Mouse (Mus musculus) limb, embryonic 15.5 days (tissue): Measurements from ENCODE around the gene Sephs1. TPM values are rescaled to one million over a fixed set of nuclear protein-coding genes. Genes with fewer than 3 reads are reported as not detected.

ENCODE experiments used
- ATAC-seq: fragments of 200-750 bp; cut with Nextera tagmentation; 2 replicates; pipeline ENCODE4 v1.8.0; 2017; ENCODE audit warnings: low read depth, moderate TSS enrichment; ENCODE audit not compliant: insufficient number of reproducible peaks, low FRiP score, low TSS enrichment
- H3K27ac ChIP-seq: fragments of 300-500 bp; sonication (generic); 2 replicates; pipeline ENCODE4 v1.5.1; 2015; ENCODE audit warnings: moderate library complexity, mild to moderate bottlenecking, inconsistent platforms
- H3K27me3 ChIP-seq: fragments of 300-500 bp; sonication (generic); 2 replicates; pipeline ENCODE4 v1.6.1; 2015; ENCODE audit warnings: inconsistent platforms
- H3K36me3 ChIP-seq: fragments of 300-500 bp; sonication (generic); 2 replicates; pipeline ENCODE4 v1.6.1; 2015; ENCODE audit warnings: inconsistent platforms
- H3K4me1 ChIP-seq: fragments of 300-500 bp; sonication (generic); 2 replicates; pipeline ENCODE4 v1.6.1; 2015; ENCODE audit warnings: inconsistent platforms
- H3K4me2 ChIP-seq: fragments of 300-500 bp; sonication (generic); 2 replicates; pipeline ENCODE4 v1.6.1; 2015; ENCODE audit warnings: mild to moderate bottlenecking, inconsistent platforms
- H3K4me3 ChIP-seq: fragments of 300-500 bp; sonication (generic); 2 replicates; pipeline ENCODE4 v1.5.1; 2015; ENCODE audit warnings: mild to moderate bottlenecking, inconsistent platforms
- H3K9ac ChIP-seq: fragments of 300-500 bp; sonication (generic); 2 replicates; pipeline ENCODE4 v1.6.1; 2015; ENCODE audit warnings: inconsistent platforms
- H3K9me3 ChIP-seq: fragments of 300-500 bp; sonication (generic); 2 replicates; pipeline ENCODE4 v1.6.1; 2016; ENCODE audit warnings: inconsistent platforms
- WGBS: fragments of 180-500 bp; shearing (Covaris S2); methylation state at CpG from one replicate; pipeline ENCODE4 v1.1.7; 2015; 5-methylcytosine and 5-hydroxymethylcytosine counted together
- polyA plus RNA-seq: library from polyadenylated mRNA; unstranded; fragments of >200 nt; fragmentation: Nextera tagmentation; extraction: Ambion mirVana; gene quantifications from 2 replicates; pipeline ENCODE4 v1.2.1, GENCODE M21; 2015

The Sephs1 gene
- polyA plus RNA-seq, 1 experiment from 2014 or later, result 66.9 TPM

- Histone ChIP-seq H3K4me2 (no peak overlapping the region), H3K27me3 (no peaks in the 10 kb centered on the region), H3K9ac (no peak overlapping the region), H3K4me1 (peaks cover 5% of the 10 kb centered on the region; the same call in 1 of the 2 replicates), H3K4me3 (no peak overlapping the region), H3K9me3 (no peaks in the 10 kb centered on the region), H3K36me3 (no peaks in the 10 kb centered on the region), H3K27ac (no peak overlapping the region)
- WGBS, result 62% methylated on average over 3 of the region's 3 CpGs
- ATAC-seq, result no peak
These were observed 5.2 kb upstream of the Sephs1 start for GRCm38 (mm10) chr2:4876131-4876530.

- ATAC-seq, result peak; percentile 37; the same call in 1 of the 2 replicates
- H3K36me3 ChIP-seq, result peaks cover 1% of the 10 kb centered on the region
- no peaks in the 10 kb centered on the region for H3K27me3 ChIP-seq
- H3K9ac ChIP-seq, result peak overlapping the region; percentile 97
- H3K4me1 ChIP-seq, result peaks cover 18% of the 10 kb centered on the region
- WGBS, result 2% methylated on average over 20 of the region's 20 CpGs
- peak overlapping the region; percentile 87 for H3K4me3 ChIP-seq
- no peaks in the 10 kb centered on the region for H3K9me3 ChIP-seq
- H3K4me2 ChIP-seq, result peak overlapping the region; percentile 75
- H3K27ac ChIP-seq, result peak overlapping the region; percentile 100
These were observed 521 bp upstream of the Sephs1 start for GRCm38 (mm10) chr2:4880737-4881349.

- Histone ChIP-seq H3K4me1 (peaks cover 18% of the 10 kb centered on the region), H3K27ac (peak overlapping the region; percentile 100), H3K36me3 (peaks cover 16% of the 10 kb centered on the region), H3K9ac (peak overlapping the region; percentile 97), H3K4me2 (peak overlapping the region; percentile 75), H3K9me3 (no peaks in the 10 kb centered on the region), H3K4me3 (peak overlapping the region; percentile 87), H3K27me3 (no peaks in the 10 kb centered on the region)
- WGBS, result under 1% methylated on average over 60 of the region's 63 CpGs
- peak; percentile 31; the same call in 1 of the 2 replicates for ATAC-seq
These were observed 956 bp downstream of the Sephs1 start for GRCm38 (mm10) chr2:4882249-4882791.

GRCm38 (mm10) chr2:4883009-4883704, 1.8 kb downstream of the Sephs1 start:
- 1% methylated on average over 18 of the region's 18 CpGs for WGBS

GRCm38 (mm10) chr2:4886896-4887295, 5.5 kb downstream of the Sephs1 start:
- H3K27me3 ChIP-seq, result no peaks in the 10 kb centered on the region
- H3K9ac ChIP-seq, result no peak overlapping the region
- H3K9me3 ChIP-seq, result no peaks in the 10 kb centered on the region
- H3K4me1 ChIP-seq, result peaks cover 12% of the 10 kb centered on the region; the same call in 1 of the 2 replicates
- 88% methylated on average over 6 of the region's 6 CpGs for WGBS
- H3K27ac ChIP-seq, result no peak overlapping the region
- H3K4me3 ChIP-seq, result no peak overlapping the region
- H3K4me2 ChIP-seq, result no peak overlapping the region
- no peak for ATAC-seq
- H3K36me3 ChIP-seq, result peaks cover 57% of the 10 kb centered on the region

More at GRCm38 (mm10) chr2:4883009-4883704, 1.8 kb downstream of the Sephs1 start:
- no peak for ATAC-seq
- Histone ChIP-seq H3K36me3 (peaks cover 24% of the 10 kb centered on the region), H3K9me3 (no peaks in the 10 kb centered on the region), H3K4me2 (peak overlapping the region; percentile 75), H3K9ac (peak overlapping the region; percentile 97; the same call in 1 of the 2 replicates), H3K27me3 (no peaks in the 10 kb centered on the region), H3K27ac (peak overlapping the region; percentile 100), H3K4me3 (peak overlapping the region; percentile 87), H3K4me1 (peaks cover 18% of the 10 kb centered on the region)

GRCm38 (mm10) chr2:4895598-4895997, 14.2 kb downstream of the Sephs1 start:
- no peak overlapping the region for H3K27ac ChIP-seq
- no peak overlapping the region for H3K4me3 ChIP-seq
- no peak overlapping the region for H3K4me2 ChIP-seq
- no peak for ATAC-seq
- WGBS, result 89% methylated on average over 2 of the region's 2 CpGs
- H3K36me3 ChIP-seq, result peaks cover 85% of the 10 kb centered on the region
- H3K9ac ChIP-seq, result no peak overlapping the region
- H3K4me1 ChIP-seq, result no peaks in the 10 kb centered on the region
- H3K27me3 ChIP-seq, result no peaks in the 10 kb centered on the region
- H3K9me3 ChIP-seq, result no peaks in the 10 kb centered on the region

GRCm38 (mm10) chr2:4896970-4897369, 15.6 kb downstream of the Sephs1 start:
- H3K9me3 ChIP-seq, result no peaks in the 10 kb centered on the region
- H3K9ac ChIP-seq, result no peak overlapping the region
- no peaks in the 10 kb centered on the region for H3K27me3 ChIP-seq
- no peak overlapping the region for H3K27ac ChIP-seq
- no peak for ATAC-seq
- no peak overlapping the region for H3K4me3 ChIP-seq
- 94% methylated on average over 4 of the region's 4 CpGs for WGBS
- H3K4me2 ChIP-seq, result no peak overlapping the region
- H3K4me1 ChIP-seq, result no peaks in the 10 kb centered on the region
- H3K36me3 ChIP-seq, result peaks cover 83% of the 10 kb centered on the region

- WGBS, result 94% methylated on average over 6 of the region's 6 CpGs
- no peak for ATAC-seq
- Histone ChIP-seq H3K4me3 (no peak overlapping the region), H3K9me3 (no peaks in the 10 kb centered on the region), H3K36me3 (peaks cover 72% of the 10 kb centered on the region), H3K9ac (no peak overlapping the region), H3K27ac (no peak overlapping the region), H3K4me2 (no peak overlapping the region), H3K4me1 (no peaks in the 10 kb centered on the region), H3K27me3 (no peaks in the 10 kb centered on the region)
These were observed 19.3 kb downstream of the Sephs1 start for GRCm38 (mm10) chr2:4900624-4901023.

GRCm38 (mm10) chr2:4902346-4902745, 21.0 kb downstream of the Sephs1 start:
- Histone ChIP-seq H3K27me3 (no peaks in the 10 kb centered on the region), H3K27ac (no peak overlapping the region), H3K36me3 (peaks cover 72% of the 10 kb centered on the region), H3K4me1 (no peaks in the 10 kb centered on the region), H3K4me3 (no peak overlapping the region), H3K9me3 (no peaks in the 10 kb centered on the region), H3K4me2 (no peak overlapping the region), H3K9ac (no peak overlapping the region)
- ATAC-seq, result no peak
- 90% methylated on average over 5 of the region's 5 CpGs for WGBS

GRCm38 (mm10) chr2:4907120-4907519, 25.8 kb downstream of the Sephs1 start:
- Histone ChIP-seq H3K9me3 (no peaks in the 10 kb centered on the region), H3K27ac (no peak overlapping the region), H3K36me3 (peaks cover 44% of the 10 kb centered on the region), H3K9ac (no peak overlapping the region), H3K4me1 (no peaks in the 10 kb centered on the region), H3K4me2 (no peak overlapping the region), H3K4me3 (no peak overlapping the region), H3K27me3 (no peaks in the 10 kb centered on the region)
- WGBS, result 94% methylated on average over 6 of the region's 6 CpGs
- ATAC-seq, result no peak

GRCm38 (mm10) chr2:4907916-4908315, 26.6 kb downstream of the Sephs1 start:
- 84% methylated on average over 7 of the region's 7 CpGs for WGBS

GRCm38 (mm10) chr2:4908771-4909315, 27.5 kb downstream of the Sephs1 start:
- Histone ChIP-seq H3K9ac (no peak overlapping the region), H3K36me3 (peaks cover 39% of the 10 kb centered on the region), H3K4me2 (no peak overlapping the region), H3K27ac (no peak overlapping the region), H3K27me3 (no peaks in the 10 kb centered on the region), H3K9me3 (no peaks in the 10 kb centered on the region), H3K4me1 (no peaks in the 10 kb centered on the region), H3K4me3 (no peak overlapping the region)
- WGBS, result 83% methylated on average over 3 of the region's 3 CpGs
- ATAC-seq, result no peak

More at GRCm38 (mm10) chr2:4907916-4908315, 26.6 kb downstream of the Sephs1 start:
- no peaks in the 10 kb centered on the region for H3K4me1 ChIP-seq
- ATAC-seq, result no peak
- no peak overlapping the region for H3K9ac ChIP-seq
- H3K27me3 ChIP-seq, result no peaks in the 10 kb centered on the region
- H3K4me3 ChIP-seq, result no peak overlapping the region
- peaks cover 39% of the 10 kb centered on the region for H3K36me3 ChIP-seq
- no peak overlapping the region for H3K27ac ChIP-seq
- no peak overlapping the region for H3K4me2 ChIP-seq
- no peaks in the 10 kb centered on the region for H3K9me3 ChIP-seq
